Mouse (Mus musculus) kidney, adult 2 months (tissue): ENCODE data around the gene Tnfaip3. TPM values are rescaled to one million over a fixed set of nuclear protein-coding genes. Genes with fewer than 3 reads are reported as not detected.

Experiments used
- DNase-seq: peaks from one replicate; pipeline ENCODE4 v3.0.0; 2021
- H3K27ac ChIP-seq: fragments of 200-500 bp; 2 replicates; pipeline ENCODE4 v1.5.1; 2012; ENCODE audit warnings: low read depth, low read length, control low read depth, inconsistent platforms; ENCODE audit not compliant: insufficient read depth
- H3K27me3 ChIP-seq: fragments of 200-500 bp; replicated peaks from 2 replicates; pipeline ENCODE4 v1.6.1; 2012; ENCODE audit warnings: mild to moderate bottlenecking, moderate library complexity, low read length, inconsistent platforms; ENCODE audit not compliant: control insufficient read depth, insufficient read depth
- H3K36me3 ChIP-seq: fragments of 200-500 bp; 2 replicates; pipeline ENCODE4 v1.6.1; 2012; ENCODE audit warnings: mild to moderate bottlenecking, moderate library complexity, low read length, inconsistent platforms; ENCODE audit not compliant: control insufficient read depth, insufficient read depth
- H3K4me1 ChIP-seq: fragments of 200-500 bp; 2 replicates; pipeline ENCODE4 v1.6.1; 2011; ENCODE audit warnings: low read length; ENCODE audit not compliant: control insufficient read depth, insufficient read depth
- H3K4me3 ChIP-seq: fragments of 200-500 bp; 2 replicates; pipeline ENCODE4 v1.5.1; 2011; ENCODE audit warnings: mild to moderate bottlenecking, low read depth, low read length, control low read depth; ENCODE audit not compliant: insufficient read depth
- CTCF ChIP-seq: fragments of 200-500 bp; conservative IDR thresholded peaks from 2 replicates; pipeline ENCODE4 v1.5.1; 2011; ENCODE audit warnings: low read depth, mild to moderate bottlenecking, control low read depth, low read length, moderate library complexity, mixed read lengths; ENCODE audit not compliant: insufficient read depth, insufficient read length
- POLR2A ChIP-seq: fragments of 200-500 bp; IDR thresholded peaks from one replicate; pipeline ENCODE4 v1.6.1; 2011; ENCODE audit warnings: low read depth, low read length, control low read depth
- WGBS: fragments of 180-500 bp; shearing (Covaris S2); methylation state at CpG from one replicate; pipeline ENCODE4 v1.1.7; 2018; 5-methylcytosine and 5-hydroxymethylcytosine counted together
- polyA plus RNA-seq: library from polyadenylated mRNA; depleted of rRNA; stranded (reverse); fragments of >200 nt; gene quantifications from 2 replicates; pipeline ENCODE4 v1.2.3, GENCODE M21; 2012

Tnfaip3 gene
- polyA plus RNA-seq, 1 experiment: 3.3 TPM

DNA sequence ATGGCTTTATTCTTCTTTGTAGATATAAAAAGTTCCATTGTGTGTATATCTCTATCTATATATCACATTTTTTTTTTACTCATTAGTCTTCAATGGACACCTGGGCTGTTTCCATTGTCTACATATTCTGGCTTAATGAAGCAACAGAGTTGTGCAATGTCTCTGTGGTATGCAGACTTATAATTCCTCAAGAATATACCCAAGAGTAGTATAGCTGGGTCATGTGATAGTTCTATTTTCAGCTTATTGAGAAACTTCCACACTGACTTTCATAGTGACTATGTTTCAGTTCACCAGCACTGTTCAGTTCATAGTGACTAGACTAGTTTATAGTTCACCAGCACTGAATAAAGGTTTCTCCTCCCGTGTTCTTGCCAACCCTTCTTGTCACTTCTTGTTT lies 38.1 kb upstream of the Tnfaip3 start:
- DNase-seq: no peak
- Histone ChIP-seq H3K27me3 (no peaks in the 10 kb centered on the region), H3K36me3 (no peaks in the 10 kb centered on the region), H3K27ac (no peak overlapping the region), H3K4me1 (no peaks in the 10 kb centered on the region), H3K4me3 (no peak overlapping the region)
- 73% methylated on average over 1 of the region's 1 CpGs for WGBS
- TF ChIP-seq CTCF: no peak
- no peak for TF ChIP-seq POLR2A

- H3K4me1 ChIP-seq: no peaks in the 10 kb centered on the region
- H3K4me3 ChIP-seq: no peak overlapping the region
- WGBS: 55% methylated on average over 2 of the region's 2 CpGs
These were observed 30.5 kb upstream of the Tnfaip3 start for GRCm38 (mm10) chr10:19045986-19046385.

GRCm38 (mm10) chr10:19044765-19045516 lies 29.5 kb upstream of the Tnfaip3 start:
- Histone ChIP-seq H3K27ac (no peak overlapping the region), H3K27me3 (no peaks in the 10 kb centered on the region), H3K36me3 (no peaks in the 10 kb centered on the region), H3K4me3 (no peak overlapping the region), H3K4me1 (no peaks in the 10 kb centered on the region)
- no peak for DNase-seq
- 86% methylated on average over 9 of the region's 9 CpGs for WGBS
- TF ChIP-seq POLR2A (no peak), CTCF (no peak)

More at GRCm38 (mm10) chr10:19045986-19046385, 30.5 kb upstream of the Tnfaip3 start:
- Histone ChIP-seq H3K27me3 (no peaks in the 10 kb centered on the region), H3K36me3 (no peaks in the 10 kb centered on the region), H3K27ac (no peak overlapping the region)
- TF ChIP-seq POLR2A (no peak), CTCF (no peak)
- no peak for DNase-seq

DNA sequence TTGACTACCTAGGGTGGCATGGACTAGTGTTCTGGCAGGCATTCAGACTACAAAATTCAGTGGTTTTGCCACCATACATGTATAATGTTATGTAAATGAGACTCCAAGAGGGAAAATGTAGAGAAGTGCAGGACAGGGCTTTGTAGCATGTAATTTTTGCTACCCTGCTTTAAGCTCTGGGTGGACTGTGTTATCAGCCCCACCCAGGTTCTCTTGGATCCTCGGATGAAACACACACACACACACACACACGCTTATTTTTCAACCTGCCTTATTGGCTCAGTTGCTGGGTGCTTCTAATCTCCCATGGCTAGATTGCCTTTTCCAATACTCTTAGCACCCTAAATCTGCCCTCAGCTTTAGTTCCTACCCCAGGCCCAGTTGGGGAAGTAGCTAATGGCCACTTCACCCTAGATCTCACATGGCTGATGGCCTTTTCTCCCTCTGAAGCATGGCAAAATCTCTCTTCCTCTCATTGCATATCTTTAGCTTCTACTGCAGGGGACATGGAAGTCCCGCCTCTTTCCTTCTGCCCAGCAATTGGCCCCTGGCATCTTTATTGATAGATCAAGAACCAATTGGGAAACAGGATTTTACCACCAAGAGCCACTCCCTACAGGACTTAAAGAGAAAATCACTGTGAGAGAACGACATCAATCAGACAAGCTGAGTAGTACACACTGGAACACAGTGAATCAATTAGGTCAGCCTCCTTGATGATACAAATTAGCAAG lies 28.2 kb upstream of the Tnfaip3 start:
- DNase-seq: peak; percentile 14
- Histone ChIP-seq H3K27ac (no peak overlapping the region), H3K4me1 (no peaks in the 10 kb centered on the region), H3K27me3 (no peaks in the 10 kb centered on the region), H3K36me3 (no peaks in the 10 kb centered on the region), H3K4me3 (no peak overlapping the region)
- TF ChIP-seq POLR2A (no peak), CTCF (no peak)
- 77% methylated on average over 4 of the region's 4 CpGs for WGBS

DNA sequence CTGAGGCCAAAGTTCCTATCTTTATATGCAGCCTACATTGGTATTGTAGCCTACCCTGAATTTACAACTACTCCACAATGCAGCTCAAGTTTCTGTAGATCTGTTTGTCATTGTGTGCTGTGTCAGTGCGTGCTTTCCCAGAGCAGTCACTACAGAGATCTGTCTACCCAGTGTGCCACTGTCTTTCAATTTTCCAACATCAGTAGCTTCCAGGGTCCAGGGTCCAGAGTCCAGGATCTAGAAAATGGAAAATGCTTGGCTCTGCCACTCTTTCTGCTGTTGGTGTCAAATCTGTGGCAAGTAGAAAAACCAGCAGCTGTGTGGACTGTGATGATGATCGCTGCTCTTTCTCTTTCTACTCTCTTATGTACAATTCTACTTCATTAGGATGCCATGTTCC lies 24.7 kb upstream of the Tnfaip3 start:
- H3K4me3 ChIP-seq: no peak overlapping the region
- H3K27me3 ChIP-seq: no peaks in the 10 kb centered on the region
- WGBS: 61% methylated on average over 2 of the region's 2 CpGs
- no peaks in the 10 kb centered on the region for H3K4me1 ChIP-seq
- H3K36me3 ChIP-seq: no peaks in the 10 kb centered on the region
- TF ChIP-seq POLR2A (no peak), CTCF (no peak)
- 0 out of 2 replicates have a peak overlapping the region, but pooled peaks have one; percentile 23 for H3K27ac ChIP-seq
- peak; percentile 53 for DNase-seq

GRCm38 (mm10) chr10:19034764-19035163 lies 19.3 kb upstream of the Tnfaip3 start:
- TF ChIP-seq CTCF (no peak), POLR2A (no peak)
- no peaks in the 10 kb centered on the region for H3K27me3 ChIP-seq
- WGBS: 35% methylated on average over 3 of the region's 3 CpGs
- H3K4me1 ChIP-seq: no peaks in the 10 kb centered on the region
- H3K4me3 ChIP-seq: no peak overlapping the region
- DNase-seq: peak; percentile 28
- H3K36me3 ChIP-seq: no peaks in the 10 kb centered on the region
- no peak overlapping the region for H3K27ac ChIP-seq

- Histone ChIP-seq H3K27me3 (no peaks in the 10 kb centered on the region), H3K4me1 (no peaks in the 10 kb centered on the region), H3K36me3 (no peaks in the 10 kb centered on the region), H3K27ac (no peak overlapping the region), H3K4me3 (no peak overlapping the region)
- no peak for DNase-seq
- TF ChIP-seq POLR2A (no peak), CTCF (no peak)
- 88% methylated on average over 1 of the region's 1 CpGs for WGBS
These were observed 18.2 kb upstream of the Tnfaip3 start for GRCm38 (mm10) chr10:19033696-19034095.

DNA sequence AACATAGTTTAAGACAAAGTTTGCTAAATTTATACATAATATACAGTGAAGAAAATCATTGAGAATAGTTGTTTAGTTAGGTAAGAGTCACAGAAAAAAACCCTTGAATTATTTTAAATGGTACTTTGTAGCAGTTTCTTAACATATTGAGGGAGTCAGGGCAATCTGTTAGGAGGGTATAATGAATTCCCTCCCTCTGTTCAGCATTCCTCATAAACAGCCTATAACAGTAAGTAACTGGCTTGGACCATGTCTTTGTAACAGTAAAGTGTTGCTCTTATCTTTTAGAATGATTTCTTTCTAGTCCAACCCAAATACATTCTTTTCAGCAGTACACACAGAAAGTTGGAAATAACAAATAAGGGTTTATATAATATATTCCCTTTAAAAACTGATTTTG lies 16.4 kb upstream of the Tnfaip3 start:
- no peak overlapping the region for H3K27ac ChIP-seq
- TF ChIP-seq CTCF (no peak), POLR2A (no peak)
- no peaks in the 10 kb centered on the region for H3K4me1 ChIP-seq
- no peak for DNase-seq
- no peak overlapping the region for H3K4me3 ChIP-seq
- no peaks in the 10 kb centered on the region for H3K36me3 ChIP-seq
- H3K27me3 ChIP-seq: no peaks in the 10 kb centered on the region
